Mouse (Mus musculus) embryonic fibroblast, embryonic 13.5 days (primary cell): ENCODE data around the gene Slc29a1.

Experiments
- CTCF ChIP-seq: IDR thresholded peaks from 2 replicates; pipeline ENCODE4 v1.5.1; 2011; ENCODE audit warnings: mild to moderate bottlenecking, control low read depth, low read length, moderate library complexity, borderline replicate concordance; ENCODE audit not compliant: insufficient read depth
- POLR2A ChIP-seq: IDR thresholded peaks from 2 replicates; pipeline ENCODE4 v1.6.1; 2011; ENCODE audit warnings: low read depth, mild to moderate bottlenecking, control low read depth, low read length, moderate library complexity

GRCm38 (mm10) chr17:45601325-45601724 is 1.9 kb upstream of the Slc29a1 start:
- TF ChIP-seq CTCF (no peak), POLR2A (no peak)
